ENCODE assay signal across 29 mouse cellular contexts in genomic region chr15:51139507-51139906, GRCm38 (mm10).
DNase-seq lines count a peak whose midpoint lies in the region; ATAC-seq and TF ChIP-seq lines count a peak whose summit lies in the region.
"Had no signal": no experiment of that assay in that cellular context is flagged by ENCODE, and none has a peak within 500 bp of the region (broad histone marks: within the 10 kb centered on the region; RNA-seq: fewer than 3 reads in every experiment).

No protein-coding gene starts in this region.

- H3K9me3 ChIP-seq in lung, embryonic 14.5 days (ENCODE audit: low read depth, low read length): no peaks in the 10 kb centered on the region
- no peaks in the 10 kb centered on the region for H3K9me3 ChIP-seq in embryonic facial prominence, embryonic 14.5 days (ENCODE audit: control insufficient read depth, low read length)
- H3K9me3 ChIP-seq: embryonic facial prominence, embryonic 13.5 days; forebrain, embryonic 15.5 days; G1E; heart, embryonic 12.5 days; hindbrain, embryonic 12.5 days; kidney, embryonic 15.5 days; limb, embryonic 12.5 days; megakaryocyte, embryonic 14.5 days; midbrain, embryonic 13.5 days; neural tube, embryonic 12.5 days had no signal

- WGBS in lung, embryonic 14.5 days: 14% methylated on average over 4 of the region's 4 CpGs
- WGBS in embryonic facial prominence, embryonic 14.5 days: 64% methylated on average over 4 of the region's 4 CpGs

- no peaks in the 10 kb centered on the region for H3K4me1 ChIP-seq in lung, embryonic 14.5 days (ENCODE audit: insufficient read depth)
- peaks cover 4% of the 10 kb centered on the region for H3K4me1 ChIP-seq in embryonic facial prominence, embryonic 14.5 days (ENCODE audit: control insufficient read depth, insufficient read depth, low read length)
- H3K4me1 ChIP-seq: embryonic facial prominence, embryonic 13.5 days; heart, embryonic 12.5 days; hindbrain, embryonic 12.5 days; kidney, embryonic 15.5 days; limb, embryonic 12.5 days; megakaryocyte, embryonic 14.5 days; midbrain, embryonic 13.5 days; neural tube, embryonic 12.5 days had no signal

- no peak overlapping the region for H3K9ac ChIP-seq in lung, embryonic 14.5 days
- H3K9ac ChIP-seq in embryonic facial prominence, embryonic 14.5 days (ENCODE audit: low read depth, low read length): no peak overlapping the region
- H3K9ac ChIP-seq: embryonic facial prominence, embryonic 13.5 days; forebrain, embryonic 15.5 days; heart, embryonic 12.5 days; hindbrain, embryonic 12.5 days; kidney, embryonic 15.5 days; limb, embryonic 12.5 days; liver, postnatal 0 days; midbrain, embryonic 13.5 days; neural tube, embryonic 12.5 days had no signal

- TF ChIP-seq CTCF in lung, embryonic 14.5 days (IDR thresholded peaks at IDR 0.05; ENCODE audit: low read depth): no peak

- no peaks in the 10 kb centered on the region for H3K36me3 ChIP-seq in lung, embryonic 14.5 days (ENCODE audit: insufficient read depth)
- no peaks in the 10 kb centered on the region for H3K36me3 ChIP-seq in embryonic facial prominence, embryonic 14.5 days (ENCODE audit: control insufficient read depth, insufficient read depth, low read length)
- H3K36me3 ChIP-seq: embryonic facial prominence, embryonic 13.5 days; forebrain, embryonic 15.5 days; G1E; heart, embryonic 12.5 days; hindbrain, embryonic 12.5 days; kidney, embryonic 15.5 days; limb, embryonic 12.5 days; midbrain, embryonic 13.5 days; neural tube, embryonic 12.5 days had no signal

- intact Hi-C loops in gastrocnemius, postnatal 14 days (cut with DNase I; ENCODE audit: low total_unique reads): no loop called here

- H3K4me2 ChIP-seq in lung, embryonic 14.5 days: no peak overlapping the region
- H3K4me2 ChIP-seq in embryonic facial prominence, embryonic 14.5 days (ENCODE audit: low read depth, low read length): no peak overlapping the region
- H3K4me2 ChIP-seq: embryonic facial prominence, embryonic 13.5 days; forebrain, embryonic 15.5 days; heart, embryonic 12.5 days; hindbrain, embryonic 12.5 days; kidney, embryonic 15.5 days; limb, embryonic 12.5 days; liver, embryonic 11.5 days; midbrain, embryonic 13.5 days; neural tube, embryonic 12.5 days had no signal

- peak; percentile 58; the same call in 1 of the 2 replicates for ATAC-seq in lung, embryonic 14.5 days (ENCODE audit: insufficient read depth)
- ATAC-seq in embryonic facial prominence, embryonic 14.5 days (ENCODE audit: low read depth): no peak
- ATAC-seq: forebrain, embryonic 15.5 days; liver, postnatal 0 days; midbrain, embryonic 13.5 days; Patski had no signal

- no peak overlapping the region for H3K27ac ChIP-seq in lung, embryonic 14.5 days (ENCODE audit: low read depth)
- H3K27ac ChIP-seq in embryonic facial prominence, embryonic 14.5 days (replicated peaks; ENCODE audit: low read depth, low read length): no peak overlapping the region
- H3K27ac ChIP-seq: embryonic facial prominence, embryonic 13.5 days; forebrain, embryonic 15.5 days; hindbrain, embryonic 12.5 days; kidney, embryonic 15.5 days; limb, embryonic 12.5 days; midbrain, embryonic 13.5 days; neural tube, embryonic 12.5 days had no signal

- peak; percentile 20 to 69 for DNase-seq in frontal cortex, adult 2 months (ENCODE audit: extremely low spot score in 1 of 2, low spot score in 1 of 2)
- DNase-seq in frontal cortex, postnatal 14 days (ENCODE audit: low spot score in 2 of 2): no peak
- peak; percentile 81 for DNase-seq in lung, embryonic 14.5 days
- no peak for DNase-seq in lung, postnatal 4 days
- peak; percentile 48 for DNase-seq in right cerebral cortex, adult 18-20 months
- DNase-seq in right cerebral cortex, postnatal 25 days: no peak
- peak; percentile 30 for DNase-seq in embryonic facial prominence, embryonic 14.5 days (ENCODE audit: low spot score)
- no peak for DNase-seq in gastrocnemius, postnatal 14 days
- DNase-seq: adrenal gland, postnatal 36 days; B cell, adult 2 months; cerebellum, adult 18-20 months; cerebellum, postnatal 14 days; heart, postnatal 14 days; kidney, adult 11 months; kidney, postnatal 36 days; liver, postnatal 0 days had no signal

- H3K27me3 ChIP-seq in lung, embryonic 14.5 days (ENCODE audit: insufficient read depth, low read length): no peaks in the 10 kb centered on the region
- no peaks in the 10 kb centered on the region for H3K27me3 ChIP-seq in embryonic facial prominence, embryonic 14.5 days (replicated peaks; ENCODE audit: control insufficient read depth, insufficient read depth, low read length)
- H3K27me3 ChIP-seq: CH12.LX; embryonic facial prominence, embryonic 13.5 days; forebrain, embryonic 15.5 days; hindbrain, embryonic 12.5 days; kidney, embryonic 15.5 days; limb, embryonic 12.5 days; megakaryocyte, embryonic 14.5 days; midbrain, embryonic 13.5 days; neural tube, embryonic 12.5 days had no signal

- no peak overlapping the region for H3K4me3 ChIP-seq in lung, embryonic 14.5 days (ENCODE audit: low read depth, low read length)
- H3K4me3 ChIP-seq in embryonic facial prominence, embryonic 14.5 days (ENCODE audit: low read depth, low read length): no peak overlapping the region
- H3K4me3 ChIP-seq: embryonic facial prominence, embryonic 13.5 days; forebrain, embryonic 15.5 days; heart, embryonic 12.5 days; hindbrain, embryonic 12.5 days; kidney, embryonic 15.5 days; limb, embryonic 12.5 days; megakaryocyte, embryonic 14.5 days; midbrain, embryonic 13.5 days; neural tube, embryonic 12.5 days had no signal

Comparison
In these comparisons a context has a peak if more than half of its experiments do, and no peak if none do; other contexts are left out.
1. DNase-seq: peak in frontal cortex, adult 2 months (2 of 2), lung, embryonic 14.5 days (single experiment), right cerebral cortex, adult 18-20 months (single experiment) and embryonic facial prominence, embryonic 14.5 days (single experiment); none in frontal cortex, postnatal 14 days (0 of 2), lung, postnatal 4 days (0 of 2), right cerebral cortex, postnatal 25 days (single experiment) and gastrocnemius, postnatal 14 days (single experiment).